11 mouse cellular contexts compared by ENCODE assay signal in genomic region chr5:67099393-67100271, GRCm38 (mm10). TPM values are rescaled to one million over a fixed set of nuclear protein-coding genes. Genes with fewer than 3 reads are reported as not detected.
DNase-seq lines count a peak whose midpoint lies in the region; ATAC-seq and TF ChIP-seq lines count a peak whose summit lies in the region.
"Had no signal": no experiment of that assay in that cellular context is flagged by ENCODE, and none has a peak within 500 bp of the region (broad histone marks: within the 10 kb centered on the region; RNA-seq: fewer than 3 reads in every experiment).

No protein-coding gene starts in this region.

- H3K27me3 ChIP-seq in forebrain, embryonic 14.5 days (replicated peaks; ENCODE audit: control insufficient read depth, insufficient read depth, low read length): peaks cover 94% of the 10 kb centered on the region
- peaks cover 96% of the 10 kb centered on the region for H3K27me3 ChIP-seq in forebrain, embryonic 12.5 days
- H3K27me3 ChIP-seq in hindbrain, postnatal 0 days (ENCODE audit: insufficient read depth, low read length): peaks cover 82% of the 10 kb centered on the region

- TF ChIP-seq CTCF in hindbrain, postnatal 0 days (IDR thresholded peaks at IDR 0.05; ENCODE audit: low read depth): no peak

- peak; percentile 45 for DNase-seq in forebrain, embryonic 14.5 days (ENCODE audit: low spot score)
- DNase-seq in left cerebral cortex, postnatal 36 days (ENCODE audit: low spot score in 2 of 2): peak; percentile 18 to 24
- no peak for DNase-seq in left cerebral cortex, postnatal 4 days
- peak; percentile 35 for DNase-seq in ZHBTc4 (ENCODE audit: low read depth, low spot score)
- DNase-seq in hindbrain, postnatal 0 days (ENCODE audit: low spot score): peak; percentile 18
- DNase-seq in right cerebral cortex, adult 18-20 months: no peak
- DNase-seq in gastrocnemius, adult 18-20 months (ENCODE audit: low spot score): no peak

- no peak overlapping the region for H3K27ac ChIP-seq in forebrain, embryonic 14.5 days (ENCODE audit: low read depth, low read length)
- H3K27ac ChIP-seq in forebrain, embryonic 12.5 days: no peak overlapping the region
- 0 out of 2 replicates have a peak overlapping the region, but pooled peaks have one; percentile 4 for H3K27ac ChIP-seq in hindbrain, postnatal 0 days
- H3K27ac ChIP-seq: limb, embryonic 13.5 days had no signal

- H3K9ac ChIP-seq in forebrain, embryonic 14.5 days (ENCODE audit: low read length): no peak overlapping the region
- no peak overlapping the region for H3K9ac ChIP-seq in forebrain, embryonic 12.5 days
- H3K9ac ChIP-seq in hindbrain, postnatal 0 days (replicated peaks; ENCODE audit: low read length): no peak overlapping the region
- H3K9ac ChIP-seq: limb, embryonic 13.5 days had no signal

- no peaks in the 10 kb centered on the region for H3K36me3 ChIP-seq in forebrain, embryonic 14.5 days (ENCODE audit: control insufficient read depth, insufficient read depth, low read length)
- H3K36me3 ChIP-seq in forebrain, embryonic 12.5 days (replicated peaks): no peaks in the 10 kb centered on the region
- no peaks in the 10 kb centered on the region for H3K36me3 ChIP-seq in hindbrain, postnatal 0 days (ENCODE audit: insufficient read depth, low read length)
- H3K36me3 ChIP-seq: limb, embryonic 13.5 days had no signal

- no peaks in the 10 kb centered on the region for H3K9me3 ChIP-seq in forebrain, embryonic 14.5 days (replicated peaks; ENCODE audit: control insufficient read depth, low read length)
- no peaks in the 10 kb centered on the region for H3K9me3 ChIP-seq in forebrain, embryonic 12.5 days
- no peaks in the 10 kb centered on the region for H3K9me3 ChIP-seq in hindbrain, postnatal 0 days (ENCODE audit: low read length)
- H3K9me3 ChIP-seq: limb, embryonic 13.5 days had no signal

- peaks cover 3% of the 10 kb centered on the region for H3K4me1 ChIP-seq in forebrain, embryonic 14.5 days (ENCODE audit: control insufficient read depth, insufficient read depth, low read length)
- peaks cover 18% of the 10 kb centered on the region for H3K4me1 ChIP-seq in forebrain, embryonic 12.5 days
- no peaks in the 10 kb centered on the region for H3K4me1 ChIP-seq in hindbrain, postnatal 0 days (ENCODE audit: insufficient read depth, low read length)

- no peak for ATAC-seq in forebrain, embryonic 14.5 days
- ATAC-seq in forebrain, embryonic 12.5 days (ENCODE audit: low FRiP score): no peak
- no peak for ATAC-seq in hindbrain, postnatal 0 days
- ATAC-seq: activated CD4-positive, CD25-positive, alpha-beta regulatory T cell, adult 4 months had no signal

- WGBS in forebrain, embryonic 14.5 days: under 1% methylated on average over 32 of the region's 32 CpGs
- 1% methylated on average over 32 of the region's 32 CpGs for WGBS in forebrain, embryonic 12.5 days
- WGBS in hindbrain, postnatal 0 days: under 1% methylated on average over 32 of the region's 32 CpGs

- no peak overlapping the region for H3K4me3 ChIP-seq in forebrain, embryonic 14.5 days (ENCODE audit: low read depth, low read length)
- no peak overlapping the region for H3K4me3 ChIP-seq in forebrain, embryonic 12.5 days (replicated peaks)
- H3K4me3 ChIP-seq in hindbrain, postnatal 0 days (ENCODE audit: low read length): no peak overlapping the region
- H3K4me3 ChIP-seq: limb, embryonic 13.5 days had no signal

- intact Hi-C loops in left cerebral cortex, postnatal 36 days (cut with DNase I): loop anchor here (2.0 to 5.0 kb wide), 3 partner anchors 123 to 508 kb away; partner anchors contain the start of gene Shisa3
- intact Hi-C loops in left cerebral cortex, postnatal 4 days (cut with DNase I): loop anchor here (5.0 kb wide), 1 partner anchor 133 kb away; no protein-coding TSS in a partner anchor

- H3K4me2 ChIP-seq in forebrain, embryonic 14.5 days (ENCODE audit: low read length): no peak overlapping the region
- no peak overlapping the region for H3K4me2 ChIP-seq in forebrain, embryonic 12.5 days
- no peak overlapping the region for H3K4me2 ChIP-seq in hindbrain, postnatal 0 days (ENCODE audit: low read depth, low read length)
- H3K4me2 ChIP-seq: limb, embryonic 13.5 days had no signal

RNA-seq across cellular contexts. Expression of gene Phox2b, which starts 0.5 kb away (rescaled TPM):
- polyA plus RNA-seq in forebrain, embryonic 14.5 days (2014; fragmentation: Nextera tagmentation; extraction: Ambion mirVana): not detected in 2 replicates
- not detected in 2 replicates for polyA plus RNA-seq in forebrain, embryonic 12.5 days (2016; fragmentation: Nextera tagmentation; extraction: Ambion mirVana)
- not detected for total RNA-seq in left cerebral cortex, postnatal 36 days (2021)
- not detected for total RNA-seq in left cerebral cortex, postnatal 4 days (2021)
- total RNA-seq in hindbrain, postnatal 0 days (2014; rRNA removed): 11.3 and 17.3 TPM in 2 replicates
- polyA plus RNA-seq in hindbrain, postnatal 0 days (2015; fragmentation: Nextera tagmentation; extraction: Ambion mirVana): 15.3 and 15.8 TPM in 2 replicates
- total RNA-seq in gastrocnemius, adult 18-20 months (2021): not detected
- total RNA-seq: megakaryocyte progenitor cell, adult 5-6 weeks had no signal

Comparison
In these comparisons a context has a peak if more than half of its experiments do, and no peak if none do; other contexts are left out.
1. DNase-seq: peak in forebrain, embryonic 14.5 days (single experiment), left cerebral cortex, postnatal 36 days (2 of 2), ZHBTc4 (single experiment) and hindbrain, postnatal 0 days (single experiment); none in left cerebral cortex, postnatal 4 days (single experiment), right cerebral cortex, adult 18-20 months (single experiment) and gastrocnemius, adult 18-20 months (single experiment).
2. RNA of gene Phox2b, which starts 0.5 kb away (total RNA-seq): 11.3 to 17.3 TPM in hindbrain, postnatal 0 days; not detected in left cerebral cortex, postnatal 36 days, not detected in left cerebral cortex, postnatal 4 days and not detected in gastrocnemius, adult 18-20 months; every median in the first group is over 10 times any median in the second.